Mouse (Mus musculus): ENCODE measurements at regions not wholly inside any gene's neighbourhood (a gene's known extent, or its start where the extent isn't known, plus 50 kb on each side); places are given as distances from the start of the nearest gene placed in this dataset.
A peak's percentile ranks its signal among the peaks of the same experiment; 100 is the strongest.

GRCm38 (mm10) chr5:27963765-27964164, 107.4 kb upstream of the Insig1 start:
- DNase-seq (ENCODE audit: low spot score in 2 of 2): no peak

DNA sequence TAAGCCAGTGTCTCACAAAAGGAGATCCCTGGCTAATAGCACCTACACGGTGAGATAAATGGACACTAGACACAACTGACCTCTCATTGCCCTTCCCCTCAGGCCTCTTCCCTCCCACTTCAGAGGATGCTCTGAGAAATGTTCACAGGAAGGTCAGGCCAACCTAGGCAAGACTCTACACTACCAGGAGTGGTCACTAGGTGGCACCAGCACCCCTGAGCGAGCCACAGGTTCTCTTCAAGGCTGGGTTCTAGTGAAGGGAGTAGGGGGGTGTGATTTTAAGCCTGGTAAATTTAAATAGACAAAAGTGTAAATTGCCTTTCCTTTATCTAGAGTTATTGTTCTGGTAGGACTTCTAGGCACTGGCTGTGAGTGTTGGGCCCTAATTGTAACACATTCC, 76.0 kb upstream of the Insig1 start:
- peak in 1 of 2 experiments; percentile 63 for DNase-seq (ENCODE audit: low spot score in 2 of 2)

DNA sequence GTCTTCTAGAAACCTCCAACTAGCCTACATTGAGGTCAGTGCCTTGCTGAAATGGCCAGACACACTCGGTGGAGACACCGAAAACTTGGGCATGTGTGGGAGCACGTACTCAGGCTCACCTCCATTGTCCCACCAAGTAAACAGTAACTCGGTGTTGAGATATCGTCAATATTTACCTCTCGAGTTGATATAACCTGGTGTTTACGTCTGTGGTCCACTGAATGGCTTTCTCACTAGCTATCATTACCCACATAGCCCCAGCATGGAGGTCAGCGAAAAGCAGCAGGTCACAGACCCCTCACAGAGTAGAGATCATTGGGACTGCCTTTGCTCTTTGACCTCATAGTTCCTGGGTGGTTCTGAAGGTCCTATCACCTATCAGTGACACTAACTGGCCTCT, 73.4 kb upstream of the Insig1 start:
- DNase-seq (ENCODE audit: low spot score in 2 of 2): no peak

DNA sequence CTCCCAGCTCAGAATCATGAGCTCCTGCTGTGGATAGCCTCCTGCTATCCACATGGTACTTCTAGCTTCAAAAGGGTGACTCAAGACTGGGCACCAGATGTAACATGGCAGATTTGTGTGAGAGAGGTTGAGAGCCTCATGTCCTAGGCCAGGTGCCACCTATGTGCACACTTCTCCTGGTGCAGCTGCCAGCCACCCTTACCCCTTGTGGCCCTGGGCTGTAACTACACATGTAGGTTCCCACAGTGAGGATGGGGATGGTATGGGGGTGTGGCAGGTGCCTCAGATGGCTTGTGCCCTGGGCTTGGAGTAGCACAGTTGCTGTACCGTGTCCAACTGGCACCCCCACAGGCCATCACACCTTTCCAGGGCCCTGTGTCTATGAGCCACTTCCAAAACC, 68.2 kb upstream of the Insig1 start:
- DNase-seq (ENCODE audit: low spot score in 2 of 2): no peak

- no peak for DNase-seq (ENCODE audit: low spot score in 2 of 2)
Observed at GRCm38 (mm10) chr5:28003756-28004486, 67.2 kb upstream of the Insig1 start.

- no peak for DNase-seq (ENCODE audit: low spot score in 2 of 2)
Observed at GRCm38 (mm10) chr5:28004487-28004827, 66.7 kb upstream of the Insig1 start.

DNA sequence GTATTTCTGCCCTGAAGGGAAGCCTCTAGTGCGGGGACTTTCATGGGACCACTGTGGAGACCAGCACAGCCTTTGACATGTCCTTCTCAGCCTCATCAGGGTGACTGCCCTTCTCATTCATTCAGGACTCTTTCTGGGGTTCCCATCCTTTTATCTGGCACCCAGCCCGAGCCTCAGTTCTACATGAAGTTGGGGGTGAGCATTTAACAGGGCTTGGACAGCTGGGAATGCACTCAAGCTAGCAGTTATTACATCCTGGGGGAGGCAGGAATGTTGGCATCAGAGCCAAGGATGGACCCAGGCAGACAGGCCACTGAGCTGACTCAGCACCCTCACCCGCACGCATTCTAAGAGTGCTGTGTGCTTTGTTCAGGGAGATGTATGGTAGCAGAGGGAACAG, 61.8 kb upstream of the Insig1 start:
- no peak for DNase-seq (ENCODE audit: low spot score in 2 of 2)

DNA sequence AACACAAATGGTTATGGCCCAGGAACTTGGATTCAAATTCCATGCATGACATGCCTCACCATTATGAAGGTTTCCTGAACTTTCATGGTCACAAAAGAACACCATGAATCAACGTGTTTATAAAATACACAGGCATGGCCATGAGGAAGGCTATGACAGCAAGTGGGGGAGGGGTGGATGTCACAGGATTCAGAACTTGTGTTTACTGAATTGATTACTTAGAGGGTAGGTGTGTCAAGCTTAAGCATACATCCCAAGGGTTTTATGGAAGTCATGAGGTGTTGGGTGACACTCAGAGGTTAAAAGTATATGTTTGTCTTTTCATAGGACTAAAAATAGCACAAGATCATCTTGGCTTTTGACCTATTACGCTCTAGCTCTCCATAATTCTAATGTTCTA, 61.3 kb upstream of the Insig1 start:
- DNase-seq (ENCODE audit: low spot score in 2 of 2): no peak

GRCm38 (mm10) chr5:28010529-28010928, 60.6 kb upstream of the Insig1 start:
- DNase-seq (ENCODE audit: low spot score in 2 of 2): no peak

- no peak for DNase-seq (ENCODE audit: low spot score in 2 of 2)
Observed at GRCm38 (mm10) chr5:28012496-28012895, 58.7 kb upstream of the Insig1 start.

- no peak for DNase-seq (ENCODE audit: low spot score in 2 of 2)
Observed at GRCm38 (mm10) chr5:28013619-28014273, 57.4 kb upstream of the Insig1 start.

- DNase-seq (ENCODE audit: low spot score in 2 of 2): no peak
Observed at GRCm38 (mm10) chr5:28019864-28020263, 51.3 kb upstream of the Insig1 start.

Measured in left cerebral cortex, adult 8-10 months (tissue).